Mouse (Mus musculus) liver, embryonic 18 days (tissue): ENCODE results near the gene Acad10. TPM values are rescaled to one million over a fixed set of nuclear protein-coding genes. Genes with fewer than 3 reads are reported as not detected.

ENCODE experiments used
- polyA plus RNA-seq: library from polyadenylated mRNA; depleted of rRNA; stranded (reverse); fragments of >200 nt; gene quantifications from 2 replicates; pipeline ENCODE4 v1.2.3, GENCODE M21; 2012; rRNA removed

The Acad10 gene
- 4.6 and 4.7 TPM in 2 replicates for polyA plus RNA-seq

GRCm38 (mm10) chr5:121660059-121660896, at the start of gene Acad10, which contains the start of gene Brap:
TSS of gene Acad10 (minus strand) at chr5:121660514.
TSS of gene Brap (plus strand) at chr5:121660563.

GRCm38 (mm10) chr5:121618592-121619513, 41.5 kb downstream of the Acad10 start, which contains the start of gene Acad12:
TSS of gene Acad12 (minus strand) at chr5:121618938.

GRCm38 (mm10) chr5:121593451-121594401, 66.6 kb downstream of the Acad10 start, which contains the start of gene Aldh2:
TSS of gene Aldh2 (minus strand) at chr5:121593824.

Other genes starting within 250 kb of the Acad10 start
- gene Tmem116, start 208.6 kb downstream of the Acad10 start, polyA plus RNA-seq = 0.93 and 0.95 TPM in 2 replicates
- gene Erp29, start 208.0 kb downstream of the Acad10 start, polyA plus RNA-seq = 57.0 and 61.3 TPM in 2 replicates
- 0.01 TPM in 1 of 2 replicates, not detected in the other for gene Adam1b, start 157.1 kb downstream of the Acad10 start, polyA plus RNA-seq
- gene Adam1a, start 115.0 kb downstream of the Acad10 start, polyA plus RNA-seq = 1.1 and 1.4 TPM in 2 replicates
- gene Gm42878, start 115.0 kb downstream of the Acad10 start, polyA plus RNA-seq = 0.03 and 0.04 TPM in 2 replicates
- gene Mapkapk5, start 114.6 kb downstream of the Acad10 start, polyA plus RNA-seq = 34.5 and 39.0 TPM in 2 replicates
- gene Aldh2, start 66.7 kb downstream of the Acad10 start, polyA plus RNA-seq = 424 and 534 TPM in 2 replicates
- gene Acad12, start 41.6 kb downstream of the Acad10 start, polyA plus RNA-seq = 2.6 and 3.0 TPM in 2 replicates
- gene Brap, start within 50 bp of the Acad10 start, polyA plus RNA-seq = 16.7 and 18.9 TPM in 2 replicates
- gene Atxn2, start 50.8 kb upstream of the Acad10 start, polyA plus RNA-seq = 21.4 and 27.8 TPM in 2 replicates
- gene Sh2b3, start 177.1 kb upstream of the Acad10 start, polyA plus RNA-seq = 9.8 and 10.2 TPM in 2 replicates
- 4.1 and 4.2 TPM in 2 replicates for gene Pheta1, start 188.5 kb upstream of the Acad10 start, polyA plus RNA-seq